Mouse (Mus musculus): ENCODE measurements at regions not wholly inside any gene's neighbourhood (a gene's known extent, or its start where the extent isn't known, plus 50 kb on each side); places are given as distances from the start of the nearest gene placed in this dataset.

GRCm38 (mm10) chr1:13879126-13879525 is 2214.0 kb downstream of the 4930444P10Rik start:
- TF ChIP-seq CTCF (IDR thresholded peaks at IDR 0.05; ENCODE audit: borderline replicate concordance, insufficient read depth, low read depth, low read length) = no peak
- TF ChIP-seq POLR2A (IDR thresholded peaks at IDR 0.05; ENCODE audit: borderline replicate concordance, insufficient read depth, low read length) = no peak

All from cerebellum, adult 2 months (tissue).